Mouse (Mus musculus): ENCODE measurements around the gene Diras2. TPM values are rescaled to one million over a fixed set of nuclear protein-coding genes. Genes with fewer than 3 reads are reported as not detected.
"Not testable (repeated sequence)": the region's sequence is repeated elsewhere in the genome, so short reads cannot be mapped to it uniquely, and the experiment has no call there.

Gene Diras2
- polyA plus RNA-seq, 2 experiments from 2014 or later = not detected

DNA sequence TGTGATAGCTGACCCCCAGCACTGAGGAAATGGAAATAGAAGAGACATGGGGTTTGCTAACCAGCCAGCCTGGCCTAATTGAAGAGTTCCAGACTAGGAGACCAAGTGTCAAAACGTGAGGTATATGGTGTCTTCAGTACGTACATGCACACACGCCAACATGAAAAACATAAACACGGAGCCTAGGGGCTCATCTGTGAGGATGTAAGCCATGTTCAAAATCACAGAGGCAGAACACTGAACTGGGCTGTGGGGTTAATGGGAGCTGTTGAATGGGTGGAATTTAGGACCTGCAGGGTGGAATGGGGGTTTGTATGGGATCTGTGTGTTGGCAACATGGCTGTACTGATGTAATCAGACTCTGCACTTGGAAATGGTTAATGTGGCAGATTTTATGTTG lies 14.5 kb downstream of the Diras2 start:
- no peak for ATAC-seq

DNA sequence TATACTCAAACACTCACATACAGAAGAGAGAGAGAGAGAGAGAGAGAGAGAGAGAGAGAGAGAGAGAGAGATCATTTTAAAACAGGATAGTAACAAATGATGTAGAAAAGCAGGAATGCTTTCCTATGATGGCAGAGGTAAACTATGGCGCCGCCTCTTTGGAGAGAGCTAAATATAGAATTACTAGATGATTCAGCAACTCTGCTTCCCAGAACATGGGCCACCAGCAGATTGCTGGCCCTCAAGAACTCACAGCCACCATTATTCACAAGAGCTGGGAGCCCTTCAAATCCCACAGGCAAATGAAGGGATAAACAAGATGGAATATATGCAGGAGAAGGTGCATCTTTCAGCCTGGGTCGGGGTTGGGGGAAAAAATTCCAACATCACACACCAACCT lies 15.0 kb downstream of the Diras2 start:
- ATAC-seq = no peak

DNA sequence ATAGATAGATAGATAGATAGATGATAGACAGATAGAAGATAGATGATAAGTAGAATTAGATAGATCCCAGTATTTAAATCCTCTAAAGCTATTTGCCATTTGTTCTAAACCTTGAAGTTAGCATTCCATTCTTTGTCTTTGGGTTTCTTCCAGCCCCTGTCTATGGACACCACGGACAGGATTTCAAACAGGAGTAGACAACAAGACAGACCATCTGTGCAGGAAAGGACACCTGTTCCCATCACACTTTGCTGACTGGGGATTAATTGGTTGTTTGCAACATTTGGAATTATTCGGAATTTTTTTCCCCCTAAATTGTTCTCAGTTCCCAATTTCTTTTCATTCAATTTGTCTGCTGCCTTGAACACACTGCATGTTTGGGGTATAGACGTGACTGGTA lies 17.5 kb downstream of the Diras2 start:
- ATAC-seq = no peak

DNA sequence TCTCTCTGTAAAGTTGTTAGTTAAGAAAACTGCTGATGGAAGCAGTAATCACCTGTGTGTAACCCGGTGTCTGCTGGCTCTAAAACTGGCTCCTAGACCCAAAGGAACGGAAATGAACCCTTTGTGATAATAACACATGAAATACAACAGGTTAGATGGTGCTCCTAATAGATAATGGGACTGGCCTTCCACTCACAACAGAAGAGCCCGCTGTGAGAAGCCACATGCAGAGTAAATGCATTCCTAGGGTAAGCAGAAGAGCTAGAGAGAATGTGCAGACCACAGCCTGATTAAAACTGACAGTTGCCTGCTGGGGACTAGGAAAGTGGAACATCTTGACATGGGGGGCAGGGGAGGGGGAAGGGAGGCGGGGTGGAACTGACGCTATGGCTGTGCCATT lies 18.7 kb downstream of the Diras2 start:
- no peak for ATAC-seq

DNA sequence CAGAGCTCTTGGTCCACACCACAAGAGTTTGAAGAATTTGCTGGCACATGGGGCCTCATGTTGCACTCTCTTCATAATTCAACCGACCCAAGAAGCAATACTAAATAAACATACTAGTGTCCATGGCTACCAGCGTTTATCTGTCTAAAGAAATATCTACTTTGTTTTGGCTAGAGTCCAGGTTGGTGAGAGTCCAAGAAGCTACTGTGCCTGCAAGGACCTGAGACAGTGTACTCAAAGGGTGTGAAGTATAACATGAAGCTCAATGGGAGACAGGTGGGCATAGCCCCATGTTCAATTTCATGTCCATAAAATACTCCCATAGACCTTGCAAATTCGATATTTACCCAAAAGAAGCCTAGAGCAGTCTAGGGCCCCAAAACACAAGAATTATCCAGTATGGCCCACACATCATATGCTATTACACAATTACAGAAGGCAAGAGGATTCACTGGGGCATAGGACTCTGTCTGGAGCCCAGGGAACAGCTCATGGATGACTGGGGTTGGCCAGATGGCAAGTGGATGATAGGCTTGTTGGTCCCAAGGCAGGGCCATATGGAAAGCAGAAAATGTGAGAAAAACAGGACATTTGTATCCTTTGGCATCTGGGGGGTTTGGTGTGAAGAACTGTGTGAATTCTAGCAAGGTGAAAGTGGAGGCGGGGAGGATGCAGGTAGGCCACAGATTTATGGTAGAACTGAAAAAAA lies 20.8 kb downstream of the Diras2 start:
- ATAC-seq = no peak

DNA sequence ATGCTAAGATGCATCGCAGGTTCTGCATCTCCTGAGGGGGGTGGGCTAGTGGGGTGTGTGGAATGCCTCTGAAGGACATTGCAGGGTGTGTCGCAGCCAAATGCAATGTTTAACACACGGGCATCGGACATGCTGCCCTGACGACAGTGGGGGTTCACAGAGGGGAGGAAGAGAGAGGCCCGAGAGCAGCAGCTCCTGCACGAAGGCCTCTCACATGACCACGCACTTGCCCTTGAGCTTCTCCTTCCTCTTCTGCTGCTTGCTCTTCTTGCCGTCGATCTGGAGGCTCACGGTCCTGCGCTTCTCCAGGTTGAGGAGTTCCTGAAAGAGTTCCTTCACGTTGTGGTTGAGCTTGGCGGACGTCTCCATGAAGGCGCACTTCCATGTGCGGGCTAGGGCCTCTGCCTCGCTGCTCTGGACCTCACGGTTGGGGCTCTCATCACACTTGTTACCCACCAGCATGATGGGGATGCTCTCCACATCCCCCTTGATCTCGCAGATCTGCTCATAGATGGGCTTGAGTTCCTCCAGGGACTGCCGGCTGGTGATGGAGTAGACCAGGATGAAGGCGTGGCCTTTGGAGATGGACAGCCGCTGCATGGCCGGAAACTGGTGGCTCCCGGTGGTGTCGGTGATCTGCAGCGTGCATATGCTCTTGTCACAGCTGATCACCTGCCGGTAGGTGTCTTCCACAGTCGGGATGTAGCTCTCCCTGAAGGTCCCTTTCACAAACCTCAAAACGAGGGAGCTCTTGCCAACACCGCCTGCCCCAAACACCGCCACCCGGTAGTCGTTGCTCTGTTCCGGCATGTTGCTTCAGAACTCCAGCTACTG lies 23.4 kb downstream of the Diras2 start:
- no peak for ATAC-seq

DNA sequence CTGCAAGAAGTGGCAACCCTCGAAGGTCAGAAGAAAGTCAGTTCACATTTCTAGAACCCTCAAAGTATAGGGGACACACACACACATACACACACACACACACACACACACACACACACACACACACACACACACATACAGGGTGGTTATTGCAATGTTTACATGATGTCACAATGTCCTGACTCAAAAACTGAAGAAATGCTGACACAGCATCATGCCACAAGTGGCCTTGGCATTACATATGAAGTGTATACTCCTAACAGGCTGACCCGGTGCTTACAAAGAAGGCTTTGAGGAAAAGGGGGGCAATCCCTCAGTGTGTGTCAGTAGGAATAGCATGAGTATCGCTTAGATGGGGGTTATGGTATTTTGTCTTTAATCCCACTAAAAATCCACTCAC lies 24.3 kb downstream of the Diras2 start:
- ATAC-seq = not testable (repeated sequence)

DNA sequence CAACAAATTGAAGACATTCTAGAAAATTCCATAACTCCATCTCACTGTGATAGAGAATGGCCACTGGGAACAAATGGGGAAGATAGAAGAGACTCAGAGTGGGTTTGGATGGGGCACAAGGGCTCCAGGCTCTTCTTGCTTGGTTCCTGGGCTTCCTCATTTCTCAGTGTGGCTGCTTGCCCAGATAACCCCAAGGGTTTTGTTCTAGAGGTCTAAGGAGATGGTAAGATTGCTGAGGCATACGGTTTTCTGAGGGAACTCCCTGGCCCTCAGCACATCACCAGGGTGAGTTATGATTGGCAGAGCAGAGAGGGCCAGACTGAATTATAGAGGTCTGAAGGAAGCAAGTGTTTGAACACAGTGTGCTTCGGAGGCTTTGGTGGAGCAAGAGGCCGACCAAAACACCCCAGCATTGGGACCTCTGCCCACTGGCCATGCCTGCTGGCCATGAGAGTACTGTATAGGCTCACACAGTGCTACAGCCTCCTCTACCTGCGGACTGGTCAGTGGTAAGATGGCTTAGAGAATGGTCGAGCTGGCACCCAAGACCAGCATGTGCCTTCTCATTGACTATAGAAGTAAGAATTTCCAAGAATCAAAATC lies 25.3 kb downstream of the Diras2 start:
- ATAC-seq = not testable (repeated sequence)

DNA sequence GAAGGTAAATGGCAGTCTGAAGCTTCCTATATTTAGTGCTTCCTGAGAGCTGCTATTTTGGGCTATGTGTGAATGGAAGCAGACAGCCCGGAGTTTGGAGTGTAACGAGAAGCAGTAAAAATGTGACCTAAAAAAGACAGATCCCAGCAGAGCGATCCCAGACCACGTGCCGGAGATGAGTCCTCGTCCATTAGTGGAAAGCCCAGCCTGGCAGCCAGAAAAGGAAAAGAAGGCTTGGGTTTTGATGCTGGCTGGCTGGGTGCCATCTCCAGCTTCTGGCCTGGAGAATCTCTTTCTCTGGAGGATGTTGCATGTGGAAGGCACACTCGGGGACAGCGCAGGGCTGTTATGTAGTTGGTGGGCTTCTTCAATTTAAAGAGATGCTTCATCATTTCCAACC lies 29.4 kb downstream of the Diras2 start:
- ATAC-seq = no peak

DNA sequence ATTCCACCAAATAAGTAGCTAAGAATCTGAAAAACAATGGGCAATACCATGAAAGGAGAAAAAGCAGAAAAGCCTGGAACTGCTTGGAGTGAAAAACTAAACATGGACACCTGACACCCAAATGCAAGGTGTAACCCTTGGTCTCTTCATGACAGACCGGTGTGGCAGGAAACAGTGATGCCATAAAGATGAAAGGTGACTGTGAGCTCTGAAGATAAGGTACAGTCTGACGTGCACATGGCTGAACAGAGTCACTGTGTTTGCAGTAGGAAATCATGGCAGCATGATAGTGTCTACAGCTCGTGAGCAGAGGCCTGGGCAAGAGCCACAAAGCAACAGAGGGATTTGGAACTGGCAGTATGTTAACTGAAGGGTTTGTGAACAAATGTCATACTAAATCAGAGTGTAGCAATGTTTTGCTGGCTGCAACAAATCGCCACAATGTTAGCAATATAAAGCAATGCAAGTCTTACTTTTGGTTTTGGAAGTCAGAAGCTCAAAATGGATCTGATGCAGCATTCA lies 34.0 kb downstream of the Diras2 start:
- no peak for ATAC-seq

DNA sequence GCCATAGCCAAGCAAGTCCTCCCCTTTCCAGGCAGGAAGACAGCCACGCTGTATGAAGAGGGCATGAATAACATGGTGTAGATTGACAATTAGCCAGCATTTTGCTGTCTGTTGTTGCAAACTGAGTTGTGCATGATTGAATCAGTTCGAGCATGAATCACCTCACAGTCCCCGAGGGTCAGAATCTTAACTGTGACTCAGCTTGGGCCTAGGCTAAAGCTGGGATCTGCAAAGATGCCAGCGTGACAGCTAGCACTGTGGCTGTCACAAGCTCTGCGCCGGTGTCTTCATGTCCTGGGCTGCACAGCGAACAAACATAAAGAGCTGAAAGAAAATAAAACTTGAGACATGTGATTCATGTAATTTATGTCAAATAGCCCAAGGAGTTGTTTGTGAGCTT lies 42.3 kb downstream of the Diras2 start:
- no peak for ATAC-seq

DNA sequence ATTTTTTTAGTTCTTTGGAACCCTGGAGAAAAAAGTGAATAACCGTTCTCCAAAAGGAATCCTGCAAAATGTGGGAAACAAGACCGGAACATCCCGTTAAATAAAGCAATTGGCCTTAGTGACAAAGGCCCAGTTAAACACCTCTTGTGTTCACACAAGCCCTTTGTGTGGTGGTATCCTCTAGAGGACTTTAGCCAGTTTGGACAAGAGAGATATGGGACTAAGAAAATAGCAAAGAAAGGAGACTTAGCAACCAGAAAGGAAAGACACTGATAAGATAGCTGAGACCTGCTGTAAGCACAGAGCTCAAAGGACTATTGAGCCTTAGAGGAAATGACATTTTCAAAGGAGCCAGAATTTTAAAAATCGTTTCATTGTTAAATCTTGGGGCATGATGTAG lies 47.0 kb downstream of the Diras2 start:
- ATAC-seq = no peak

DNA sequence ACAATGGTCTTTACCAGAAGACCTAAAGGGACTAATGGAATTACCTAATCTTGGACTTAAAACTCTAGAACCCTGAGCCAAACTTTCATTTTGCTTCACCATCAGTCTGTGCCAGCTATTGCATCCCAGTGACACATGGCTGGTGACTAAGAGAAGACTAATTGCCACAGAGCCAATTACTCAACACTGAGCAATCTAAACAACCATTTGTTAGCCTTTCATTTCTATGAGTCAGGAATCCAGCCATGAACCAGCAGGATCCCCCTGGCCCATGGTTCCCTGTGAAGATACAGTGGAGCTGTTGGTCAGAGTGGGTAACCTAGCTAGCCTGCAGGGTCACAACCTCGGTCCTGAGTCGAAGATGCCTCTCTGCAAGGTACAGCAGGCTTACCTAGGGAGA lies 49.3 kb downstream of the Diras2 start:
- ATAC-seq = no peak

DNA sequence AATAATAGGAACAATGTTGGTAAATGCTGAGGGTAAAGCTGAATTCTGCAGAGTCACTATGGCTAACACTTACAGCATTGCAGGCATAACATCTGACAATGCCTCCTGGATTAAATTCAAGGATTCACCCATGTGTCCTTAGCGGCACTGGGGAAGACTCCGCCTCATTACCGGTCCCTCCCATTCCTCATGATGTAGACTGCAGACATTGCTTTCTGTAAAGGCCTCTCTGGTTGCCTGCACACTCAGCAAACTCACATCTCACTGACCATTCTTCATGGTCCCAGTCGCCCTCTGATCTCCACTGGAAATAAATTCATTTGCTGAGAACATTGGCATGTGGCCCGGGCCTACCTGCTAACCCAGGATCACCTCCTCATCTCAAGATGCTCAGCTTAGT lies 51.9 kb downstream of the Diras2 start:
- no peak for ATAC-seq

DNA sequence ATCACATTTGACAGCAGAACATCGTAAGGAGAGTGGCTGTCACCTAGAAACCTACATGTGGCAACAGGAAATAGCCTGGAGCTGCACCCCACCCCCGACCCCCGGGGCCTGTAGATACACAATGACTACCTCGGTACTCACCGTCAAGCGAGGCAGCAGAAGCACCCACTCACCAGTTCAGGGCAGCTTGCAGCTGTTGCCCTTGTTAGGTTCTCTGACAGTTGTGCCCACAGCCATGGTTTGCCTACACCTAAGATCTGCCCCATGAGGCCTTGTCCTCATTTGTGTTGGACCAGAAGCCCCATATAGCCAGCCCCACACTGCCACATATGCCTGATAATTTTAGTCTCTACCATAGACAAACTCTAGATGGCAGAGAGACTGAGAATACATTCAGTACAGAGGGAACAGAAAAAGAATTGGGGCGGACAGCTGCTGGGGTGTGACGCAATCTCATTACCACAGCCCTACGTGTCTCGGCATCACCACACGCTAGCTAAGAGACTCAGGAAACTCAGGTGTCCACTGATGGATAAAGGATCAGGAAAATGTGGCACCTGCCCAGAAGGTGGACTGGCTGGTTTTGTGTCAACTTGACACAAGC lies 54.0 kb downstream of the Diras2 start:
- no peak for ATAC-seq

DNA sequence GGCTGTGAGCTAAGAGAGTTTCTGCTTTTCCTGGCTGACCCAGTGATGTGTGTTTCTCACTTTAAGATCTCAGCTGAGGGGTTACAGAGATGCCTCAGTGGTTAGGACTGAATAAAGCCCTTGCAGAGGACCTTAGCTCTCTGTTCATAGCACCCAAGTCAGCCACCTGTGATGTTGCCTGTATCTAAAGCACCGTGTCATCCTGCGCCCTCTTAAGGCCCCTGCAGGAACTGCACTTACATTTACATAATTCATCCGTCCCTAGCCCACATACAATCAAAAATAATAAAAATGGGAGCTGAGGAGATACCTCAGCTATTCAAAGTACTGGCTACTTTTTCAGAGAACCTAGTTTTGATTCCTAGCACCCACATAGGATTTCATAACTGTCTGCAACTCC lies 54.9 kb downstream of the Diras2 start:
- ATAC-seq = no peak

DNA sequence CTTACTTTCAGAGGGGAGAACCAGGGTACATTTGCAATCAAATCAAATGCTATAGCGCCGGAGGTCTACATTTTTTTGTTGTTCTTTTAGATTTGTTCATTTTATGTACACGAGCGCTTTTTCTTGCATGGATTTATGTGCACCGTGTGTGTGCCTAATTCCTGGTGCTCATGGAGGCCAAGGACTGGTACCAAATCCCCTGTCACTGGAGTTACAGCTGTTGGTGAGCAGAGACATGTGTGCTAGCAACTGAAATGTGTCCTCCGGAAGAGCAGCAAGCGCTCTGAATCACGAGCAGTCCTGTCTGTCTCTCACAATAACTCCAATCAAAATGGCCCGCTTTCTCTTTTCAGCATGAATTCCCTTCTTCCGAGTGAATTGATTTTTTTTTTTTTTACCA lies 55.8 kb downstream of the Diras2 start:
- ATAC-seq = no peak

DNA sequence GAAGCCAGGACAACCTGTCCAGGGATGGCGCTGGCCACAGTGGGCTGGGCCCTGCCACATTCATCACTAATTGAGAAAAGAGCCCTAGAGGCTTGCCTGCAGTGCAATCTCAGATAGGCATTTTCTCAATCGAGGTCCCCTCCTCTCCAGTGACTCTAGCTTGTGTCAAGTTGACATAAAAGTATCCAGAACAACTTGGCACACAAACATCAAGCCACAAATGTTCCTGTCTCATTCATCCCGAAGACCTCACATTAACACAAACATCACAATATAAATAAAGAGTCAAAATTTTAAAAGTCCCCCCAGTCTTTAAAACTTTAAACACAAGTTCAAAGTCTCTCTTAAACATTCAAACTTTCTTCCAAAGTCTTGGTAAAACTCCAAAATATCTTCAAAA lies 56.3 kb downstream of the Diras2 start:
- ATAC-seq = no peak

DNA sequence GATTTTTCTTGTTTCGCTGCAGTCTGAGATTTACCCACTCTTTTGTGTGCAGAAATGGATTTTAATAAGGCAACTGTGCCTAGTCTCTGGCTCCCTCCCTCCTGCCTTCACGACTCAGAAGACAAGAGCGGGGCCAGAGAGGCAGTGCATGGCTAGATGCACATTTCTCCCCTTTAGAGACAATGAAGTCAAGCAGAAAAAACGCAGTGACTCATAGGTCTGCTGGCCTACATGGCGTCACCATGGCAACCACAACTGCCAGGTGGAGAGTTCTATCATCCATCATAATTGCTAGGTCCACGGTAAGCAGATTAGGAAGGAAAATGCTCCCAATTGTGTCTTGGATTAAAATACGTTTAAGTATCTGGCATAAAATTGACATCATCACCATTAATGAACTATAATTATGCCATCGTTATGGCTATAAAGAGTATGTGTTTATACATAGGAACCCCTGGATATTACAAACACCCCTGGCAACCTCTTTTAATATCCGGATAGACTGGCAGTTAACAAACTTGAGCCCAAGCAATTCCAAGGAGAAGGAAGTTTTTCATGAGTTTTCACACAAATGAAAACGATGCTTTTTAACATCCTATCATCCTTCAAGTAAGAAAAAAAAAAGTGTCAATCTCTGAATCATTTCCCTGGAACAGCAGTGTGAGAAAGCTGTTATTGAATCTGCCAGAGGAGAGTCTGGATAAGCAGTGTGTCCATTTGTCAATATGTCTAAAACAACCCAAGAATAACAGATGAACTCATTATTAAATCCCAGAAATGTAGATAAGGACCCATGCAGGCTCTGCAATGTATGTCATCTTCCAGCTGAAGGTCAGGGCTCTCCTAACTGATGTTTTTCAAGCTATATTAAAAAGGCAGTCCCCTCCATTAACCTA lies 61.0 kb downstream of the Diras2 start:
- ATAC-seq = no peak

DNA sequence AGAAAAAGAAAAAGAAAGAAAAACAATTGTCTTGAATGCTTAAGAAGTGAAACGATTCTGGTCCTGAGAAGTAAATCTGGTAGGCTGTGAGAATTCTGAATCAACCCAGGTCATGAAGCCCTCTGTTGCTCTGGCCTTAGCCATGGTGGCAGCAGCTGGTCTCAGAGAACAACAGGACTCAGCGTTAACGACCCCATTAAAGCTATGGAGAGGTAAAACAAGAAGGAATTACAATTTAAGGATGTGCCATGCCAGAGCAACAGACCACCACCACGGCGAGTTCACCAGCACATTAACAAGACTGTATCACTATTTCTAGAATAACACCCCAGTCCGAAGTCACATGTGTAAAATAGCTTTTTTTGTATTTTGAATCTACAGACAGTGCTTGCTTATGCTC lies 65.9 kb downstream of the Diras2 start:
- no peak for ATAC-seq

DNA sequence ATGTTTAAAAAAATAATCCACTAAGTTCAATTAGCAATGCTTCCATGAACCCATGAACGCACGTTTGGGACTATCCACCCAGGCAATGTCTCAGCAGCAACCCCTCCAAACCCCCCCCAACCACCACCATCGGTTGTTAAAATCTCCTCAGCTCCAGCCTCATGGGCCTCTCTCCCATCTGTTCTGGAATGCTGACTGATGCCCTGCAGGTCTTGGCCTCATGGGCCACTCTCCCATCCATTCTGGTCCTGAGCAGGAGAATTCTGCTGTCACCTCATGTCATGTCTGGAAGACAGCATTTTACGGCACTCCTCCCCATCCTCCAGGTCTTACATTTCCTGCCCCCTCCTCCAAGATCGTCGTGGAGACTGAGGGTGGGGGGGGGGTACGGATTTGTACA lies 71.1 kb downstream of the Diras2 start:
- no peak for ATAC-seq

DNA sequence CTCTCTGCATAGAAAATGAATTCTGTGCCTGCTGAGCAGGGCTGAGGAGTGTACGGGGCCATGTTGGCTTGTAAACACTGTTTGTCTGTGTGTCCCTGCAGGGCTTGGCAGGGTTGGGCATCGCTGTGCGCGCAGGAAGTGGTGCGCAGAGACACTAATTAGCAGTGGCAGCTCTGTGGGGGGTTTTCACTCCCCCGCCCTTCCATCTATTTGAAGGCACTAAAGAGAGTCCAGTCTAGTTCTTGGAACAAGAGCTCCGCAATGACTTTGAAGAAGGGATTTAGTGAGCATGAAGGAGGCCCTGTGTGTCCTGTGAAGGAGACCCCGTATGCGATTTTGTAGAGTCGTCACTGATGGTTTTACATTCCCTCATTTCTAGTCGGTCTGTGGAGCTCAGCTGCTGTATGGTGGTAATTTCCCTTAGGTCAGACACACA lies 73.2 kb downstream of the Diras2 start:
- ATAC-seq = no peak
